Mouse (Mus musculus) heart, embryonic 13.5 days (tissue): Measurements from ENCODE around the gene Nrap. TPM values are rescaled to one million over a fixed set of nuclear protein-coding genes. Genes with fewer than 3 reads are reported as not detected.

Source experiments
- ATAC-seq: fragments of 200-750 bp; cut with Nextera tagmentation; 2 replicates; pipeline ENCODE4 v1.8.0; 2017; ENCODE audit warnings: moderate TSS enrichment; ENCODE audit not compliant: insufficient number of reproducible peaks, low FRiP score, low TSS enrichment; ENCODE audit errors: extremely low read depth
- H3K27ac ChIP-seq: fragments of 300-500 bp; sonication (generic); replicated peaks from 2 replicates; pipeline ENCODE4 v1.5.1; 2015; ENCODE audit warnings: moderate library complexity, mild to moderate bottlenecking, inconsistent platforms
- H3K27me3 ChIP-seq: fragments of 300-500 bp; sonication (generic); replicated peaks from 2 replicates; pipeline ENCODE4 v1.6.1; 2015; ENCODE audit warnings: mild to moderate bottlenecking, inconsistent platforms
- H3K36me3 ChIP-seq: fragments of 300-500 bp; sonication (generic); 2 replicates; pipeline ENCODE4 v1.6.1; 2015; ENCODE audit warnings: mild to moderate bottlenecking, inconsistent platforms
- H3K4me1 ChIP-seq: fragments of 300-500 bp; sonication (generic); 2 replicates; pipeline ENCODE4 v1.6.1; 2015; ENCODE audit warnings: inconsistent platforms
- H3K4me2 ChIP-seq: fragments of 300-500 bp; sonication (generic); 2 replicates; pipeline ENCODE4 v1.6.1; 2015; ENCODE audit warnings: inconsistent platforms, mild to moderate bottlenecking, moderate library complexity
- H3K4me3 ChIP-seq: fragments of 300-500 bp; sonication (generic); 2 replicates; pipeline ENCODE4 v1.5.1; 2015; ENCODE audit warnings: moderate library complexity, mild to moderate bottlenecking, inconsistent platforms
- H3K9ac ChIP-seq: fragments of 300-500 bp; sonication (generic); 2 replicates; pipeline ENCODE4 v1.6.1; 2015; ENCODE audit warnings: inconsistent platforms, mild to moderate bottlenecking, moderate library complexity
- H3K9me3 ChIP-seq: fragments of 300-500 bp; sonication (generic); 2 replicates; pipeline ENCODE4 v1.6.1; 2016; ENCODE audit warnings: inconsistent platforms
- WGBS: fragments of 180-500 bp; shearing (Covaris S2); methylation state at CpG from one replicate; pipeline ENCODE4 v1.1.7; 2015; ENCODE audit warnings: mixed read lengths; 5-methylcytosine and 5-hydroxymethylcytosine counted together
- polyA plus RNA-seq: library from polyadenylated mRNA; unstranded; fragments of >200 nt; fragmentation: Nextera tagmentation; extraction: Ambion mirVana; gene quantifications from 2 replicates; pipeline ENCODE4 v1.2.1, GENCODE M21; 2015

Nrap gene
- polyA plus RNA-seq, result 27.3 and 28.1 TPM in 2 replicates

GRCm38 (mm10) chr19:56389879-56390278, at the start of gene Nrap:
Gene Nrap, minus strand, starts transcription at chr19:56390037.
- peak; percentile 44; the same call in 1 of the 2 replicates for ATAC-seq
- Histone ChIP-seq H3K9me3 (no peaks in the 10 kb centered on the region), H3K27ac (peak within 1 kb of the TSS; percentile 90), H3K36me3 (peaks cover 12% of the 10 kb centered on the region), H3K4me1 (peaks cover 58% of the 10 kb centered on the region), H3K9ac (peak within 1 kb of the TSS; percentile 85), H3K4me2 (peak within 1 kb of the TSS; percentile 63), H3K4me3 (peak within 1 kb of the TSS; percentile 55), H3K27me3 (peaks cover 2% of the 10 kb centered on the region)
- 51% methylated on average over 11 of the region's 11 CpGs for WGBS

DNA sequence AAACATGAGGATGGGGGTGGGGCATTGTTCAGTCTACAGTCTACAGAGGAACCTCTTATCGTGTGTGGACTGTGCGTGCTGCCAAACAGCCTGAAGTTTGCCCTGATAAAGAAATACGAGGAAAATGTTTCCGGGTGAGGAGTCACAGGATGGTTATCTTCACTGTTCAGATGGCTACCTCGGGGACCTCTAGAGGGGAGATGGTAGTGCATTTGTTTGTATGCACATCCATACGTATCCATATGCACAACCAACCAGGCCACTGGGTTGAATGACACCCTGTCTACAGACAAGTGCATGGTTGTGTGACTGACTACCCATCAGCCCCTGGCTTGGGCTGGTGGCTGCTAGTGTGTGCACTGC, 49.2 kb upstream of the Nrap start:
- H3K27ac ChIP-seq, result no peak overlapping the region
- no peaks in the 10 kb centered on the region for H3K9me3 ChIP-seq
- H3K4me3 ChIP-seq, result no peak overlapping the region
- peaks cover 19% of the 10 kb centered on the region for H3K4me1 ChIP-seq
- ATAC-seq, result no peak
- no peak overlapping the region for H3K4me2 ChIP-seq
- peaks cover 62% of the 10 kb centered on the region for H3K36me3 ChIP-seq
- no peaks in the 10 kb centered on the region for H3K27me3 ChIP-seq
- WGBS, result 40% methylated on average over 6 of the region's 6 CpGs
- H3K9ac ChIP-seq, result no peak overlapping the region

- ATAC-seq, result no peak
- Histone ChIP-seq H3K27ac (peak overlapping the region; percentile 26; the same call in 1 of the 2 replicates), H3K36me3 (peaks cover 67% of the 10 kb centered on the region)
Observed at GRCm38 (mm10) chr19:56438357-56439071, 48.7 kb upstream of the Nrap start.

GRCm38 (mm10) chr19:56436380-56436779, 46.5 kb upstream of the Nrap start:
- ATAC-seq, result no peak
- WGBS, result 81% methylated on average over 13 of the region's 13 CpGs
- H3K36me3 ChIP-seq, result peaks cover 74% of the 10 kb centered on the region

More at GRCm38 (mm10) chr19:56438357-56439071, 48.7 kb upstream of the Nrap start:
- Histone ChIP-seq H3K9me3 (no peaks in the 10 kb centered on the region), H3K4me3 (no peak overlapping the region), H3K27me3 (no peaks in the 10 kb centered on the region), H3K4me2 (no peak overlapping the region), H3K9ac (no peak overlapping the region), H3K4me1 (peaks cover 17% of the 10 kb centered on the region)
- 60% methylated on average over 7 of the region's 7 CpGs for WGBS

GRCm38 (mm10) chr19:56433581-56433980, 43.7 kb upstream of the Nrap start:
- peaks cover 53% of the 10 kb centered on the region for H3K36me3 ChIP-seq
- no peaks in the 10 kb centered on the region for H3K9me3 ChIP-seq
- no peak for ATAC-seq
- H3K4me2 ChIP-seq, result no peak overlapping the region
- peaks cover 3% of the 10 kb centered on the region for H3K4me1 ChIP-seq
- no peak overlapping the region for H3K4me3 ChIP-seq
- 82% methylated on average over 7 of the region's 7 CpGs for WGBS
- H3K27me3 ChIP-seq, result no peaks in the 10 kb centered on the region
- no peak overlapping the region for H3K27ac ChIP-seq
- H3K9ac ChIP-seq, result no peak overlapping the region

More at GRCm38 (mm10) chr19:56436380-56436779, 46.5 kb upstream of the Nrap start:
- Histone ChIP-seq H3K9me3 (no peaks in the 10 kb centered on the region), H3K4me3 (no peak overlapping the region), H3K4me1 (peaks cover 13% of the 10 kb centered on the region), H3K27ac (no peak overlapping the region), H3K27me3 (no peaks in the 10 kb centered on the region), H3K9ac (no peak overlapping the region), H3K4me2 (no peak overlapping the region)

- no peak overlapping the region for H3K27ac ChIP-seq
- no peak for ATAC-seq
- no peak overlapping the region for H3K4me2 ChIP-seq
- H3K27me3 ChIP-seq, result no peaks in the 10 kb centered on the region
- 80% methylated on average over 10 of the region's 10 CpGs for WGBS
- no peak overlapping the region for H3K4me3 ChIP-seq
- no peak overlapping the region for H3K9ac ChIP-seq
- H3K4me1 ChIP-seq, result no peaks in the 10 kb centered on the region
- peaks cover 49% of the 10 kb centered on the region for H3K36me3 ChIP-seq
- no peaks in the 10 kb centered on the region for H3K9me3 ChIP-seq
Observed at GRCm38 (mm10) chr19:56432706-56433105, 42.9 kb upstream of the Nrap start.

GRCm38 (mm10) chr19:56430369-56430768, 40.5 kb upstream of the Nrap start:
- Histone ChIP-seq H3K4me2 (no peak overlapping the region), H3K4me3 (no peak overlapping the region), H3K9ac (no peak overlapping the region), H3K27ac (no peak overlapping the region), H3K27me3 (no peaks in the 10 kb centered on the region), H3K9me3 (no peaks in the 10 kb centered on the region), H3K4me1 (peaks cover 14% of the 10 kb centered on the region), H3K36me3 (peaks cover 27% of the 10 kb centered on the region)
- 67% methylated on average over 8 of the region's 8 CpGs for WGBS
- no peak for ATAC-seq

- Histone ChIP-seq H3K4me3 (no peak overlapping the region), H3K9me3 (no peaks in the 10 kb centered on the region), H3K36me3 (peaks cover 6% of the 10 kb centered on the region), H3K4me2 (peak overlapping the region; percentile 38), H3K4me1 (peaks cover 25% of the 10 kb centered on the region), H3K9ac (peak overlapping the region; percentile 72), H3K27ac (peak overlapping the region; percentile 80), H3K27me3 (no peaks in the 10 kb centered on the region)
- ATAC-seq, result no peak
- WGBS, result 42% methylated on average over 9 of the region's 9 CpGs
Observed at GRCm38 (mm10) chr19:56425492-56425891, 35.7 kb upstream of the Nrap start.

GRCm38 (mm10) chr19:56424606-56425395, 35.0 kb upstream of the Nrap start:
- no peaks in the 10 kb centered on the region for H3K27me3 ChIP-seq
- ATAC-seq, result no peak
- H3K9ac ChIP-seq, result 0 out of 2 replicates have a peak overlapping the region, but pooled peaks have one; percentile 72
- H3K4me1 ChIP-seq, result peaks cover 25% of the 10 kb centered on the region
- no peaks in the 10 kb centered on the region for H3K9me3 ChIP-seq
- no peak overlapping the region for H3K4me3 ChIP-seq
- peaks cover 6% of the 10 kb centered on the region for H3K36me3 ChIP-seq
- peak overlapping the region; percentile 80 for H3K27ac ChIP-seq
- WGBS, result 77% methylated on average over 17 of the region's 17 CpGs
- H3K4me2 ChIP-seq, result no peak overlapping the region

- no peak overlapping the region for H3K27ac ChIP-seq
- H3K9me3 ChIP-seq, result no peaks in the 10 kb centered on the region
- no peak overlapping the region for H3K4me2 ChIP-seq
- no peaks in the 10 kb centered on the region for H3K27me3 ChIP-seq
- H3K4me3 ChIP-seq, result no peak overlapping the region
- peaks cover 6% of the 10 kb centered on the region for H3K36me3 ChIP-seq
- H3K9ac ChIP-seq, result no peak overlapping the region
- WGBS, result 68% methylated on average over 12 of the region's 12 CpGs
- H3K4me1 ChIP-seq, result peaks cover 25% of the 10 kb centered on the region
- no peak for ATAC-seq
Observed at GRCm38 (mm10) chr19:56423370-56423769, 33.5 kb upstream of the Nrap start.

DNA sequence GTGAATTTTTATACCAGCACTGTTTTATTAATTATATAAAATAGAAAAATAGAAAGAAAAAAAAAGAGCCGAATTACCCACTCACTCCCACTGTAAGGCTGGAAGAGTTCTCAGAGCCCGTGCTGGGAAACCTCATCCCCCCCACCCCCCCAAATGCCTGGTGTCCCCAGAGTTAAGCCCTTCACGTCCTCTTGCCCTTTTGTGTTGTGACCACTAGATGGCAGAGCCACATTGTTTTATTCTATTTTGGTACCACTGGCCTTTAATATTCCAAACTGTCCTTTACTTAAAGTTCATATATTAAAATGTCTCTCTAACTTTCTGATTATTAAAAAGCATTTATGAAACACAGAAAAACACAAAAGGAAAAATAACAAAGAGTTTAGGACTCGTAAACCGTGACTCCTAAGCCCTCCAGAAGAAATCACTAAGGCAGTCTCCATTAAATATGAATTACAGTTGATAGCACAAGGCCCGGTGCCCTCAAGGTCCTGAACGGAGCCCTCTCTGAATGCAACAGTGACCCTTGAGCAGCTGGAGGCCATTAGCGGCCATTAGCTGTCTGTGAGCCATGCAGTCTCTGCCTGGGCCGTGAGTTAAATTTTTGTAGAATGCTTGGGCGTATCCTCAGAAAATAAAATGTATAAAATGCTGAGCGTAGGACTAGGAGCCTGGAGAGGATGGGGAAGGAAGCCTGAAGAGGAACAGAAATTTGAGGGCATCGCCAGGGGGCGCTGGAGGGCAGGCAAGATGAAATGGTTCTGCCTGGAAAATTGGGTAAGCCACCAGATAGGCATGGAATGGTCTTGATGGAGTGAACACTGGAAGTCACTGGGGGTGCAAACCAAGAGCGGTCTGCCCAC, 32.9 kb upstream of the Nrap start:
- Histone ChIP-seq H3K27ac (peak overlapping the region; percentile 46), H3K27me3 (no peaks in the 10 kb centered on the region), H3K4me3 (no peak overlapping the region), H3K9me3 (no peaks in the 10 kb centered on the region), H3K4me1 (peaks cover 25% of the 10 kb centered on the region), H3K4me2 (no peak overlapping the region), H3K36me3 (peaks cover 6% of the 10 kb centered on the region), H3K9ac (no peak overlapping the region)
- ATAC-seq, result no peak
- 41% methylated on average over 14 of the region's 14 CpGs for WGBS
